24 mouse cellular contexts compared by ENCODE assay signal in the genomic region with DNA sequence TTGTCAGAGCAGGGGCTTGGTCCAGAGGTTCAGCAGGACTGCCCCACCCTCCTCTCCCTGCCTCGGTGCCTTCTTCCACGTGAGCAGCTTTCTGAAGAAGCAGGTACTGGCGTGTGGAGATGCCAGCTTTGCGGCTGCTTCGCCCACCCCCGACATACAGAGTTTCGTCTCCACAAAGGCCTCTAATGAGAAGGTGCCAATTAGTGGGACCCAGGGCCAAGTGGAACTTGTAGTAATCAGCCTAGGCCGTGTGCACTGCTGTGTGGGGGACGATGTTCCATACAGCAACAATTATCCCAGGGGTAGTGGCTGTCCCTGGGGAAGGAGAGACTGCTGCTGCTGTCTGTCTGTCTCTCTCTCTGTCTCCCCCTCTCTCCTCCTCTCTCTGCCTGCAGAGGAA.
A peak's percentile ranks its signal among the peaks of the same experiment; 100 is the strongest.
DNase-seq lines count a peak whose midpoint lies in the region; ATAC-seq and TF ChIP-seq lines count a peak whose summit lies in the region.
"Had no signal": no experiment of that assay in that cellular context is flagged by ENCODE, and none has a peak within 500 bp of the region (broad histone marks: within the 10 kb centered on the region; RNA-seq: fewer than 3 reads in every experiment).

No protein-coding gene starts in this region.

- DNase-seq in embryonic facial prominence, embryonic 14.5 days (ENCODE audit: low spot score): peak; percentile 21
- no peak for DNase-seq in embryonic facial prominence, embryonic 10.5 days (ENCODE audit: low spot score)
- peak; percentile 60 for DNase-seq in forebrain, embryonic 14.5 days (ENCODE audit: low spot score)
- peak; percentile 78 for DNase-seq in brain, embryonic 14.5 days (ENCODE audit: low read depth)
- DNase-seq in retina, postnatal 1 day: peak; percentile 75
- DNase-seq: adrenal gland, adult 8-10 months; adrenal gland, postnatal 14 days; adrenal gland, postnatal 36 days; B cell, adult 2 months; cerebellum, adult 11 months; cerebellum, adult 18-20 months; cerebellum, adult 8-10 months; cerebellum, adult 9-11 months; cerebellum, postnatal 36 days; forebrain, postnatal 0 days had no signal

- no peaks in the 10 kb centered on the region for H3K36me3 ChIP-seq in embryonic facial prominence, embryonic 14.5 days (ENCODE audit: control insufficient read depth, insufficient read depth, low read length)
- H3K36me3 ChIP-seq in embryonic facial prominence, embryonic 10.5 days (replicated peaks): no peaks in the 10 kb centered on the region
- no peaks in the 10 kb centered on the region for H3K36me3 ChIP-seq in forebrain, embryonic 14.5 days (ENCODE audit: control insufficient read depth, insufficient read depth, low read length)
- no peaks in the 10 kb centered on the region for H3K36me3 ChIP-seq in forebrain, embryonic 13.5 days (ENCODE audit: poor library complexity, severe bottlenecking)
- H3K36me3 ChIP-seq in heart, embryonic 12.5 days: no peaks in the 10 kb centered on the region
- H3K36me3 ChIP-seq: embryonic facial prominence, embryonic 13.5 days; forebrain, embryonic 12.5 days; G1E had no signal

- WGBS in embryonic facial prominence, embryonic 14.5 days: 69% methylated on average over 7 of the region's 9 CpGs
- 78% methylated on average over 9 of the region's 9 CpGs for WGBS in embryonic facial prominence, embryonic 10.5 days
- WGBS in forebrain, embryonic 14.5 days: 15% methylated on average over 9 of the region's 9 CpGs
- WGBS in forebrain, embryonic 13.5 days: 36% methylated on average over 9 of the region's 9 CpGs
- WGBS in heart, embryonic 12.5 days: 69% methylated on average over 9 of the region's 9 CpGs

- TF ChIP-seq POLR2A in brain, embryonic 14.5 days (IDR thresholded peaks at IDR 0.05; ENCODE audit: borderline replicate concordance, extremely low read depth, insufficient read depth, insufficient read length, poor library complexity, severe bottlenecking): no peak

- no peak for TF ChIP-seq CTCF in brain, embryonic 14.5 days (IDR thresholded peaks at IDR 0.05; ENCODE audit: borderline replicate concordance, extremely low read depth, insufficient read depth, insufficient read length)

- H3K4me2 ChIP-seq in embryonic facial prominence, embryonic 14.5 days (ENCODE audit: low read depth, low read length): no peak overlapping the region
- H3K4me2 ChIP-seq in forebrain, embryonic 14.5 days (ENCODE audit: low read length): no peak overlapping the region
- H3K4me2 ChIP-seq in forebrain, embryonic 13.5 days: no peak overlapping the region
- H3K4me2 ChIP-seq in heart, embryonic 12.5 days: no peak overlapping the region
- H3K4me2 ChIP-seq: embryonic facial prominence, embryonic 13.5 days; forebrain, embryonic 12.5 days had no signal

- H3K4me1 ChIP-seq in embryonic facial prominence, embryonic 14.5 days (ENCODE audit: control insufficient read depth, insufficient read depth, low read length): no peaks in the 10 kb centered on the region
- peaks cover 7% of the 10 kb centered on the region; the same call in 1 of the 2 replicates for H3K4me1 ChIP-seq in embryonic facial prominence, embryonic 10.5 days
- peaks cover 6% of the 10 kb centered on the region; the same call in 1 of the 2 replicates for H3K4me1 ChIP-seq in forebrain, embryonic 14.5 days (ENCODE audit: control insufficient read depth, insufficient read depth, low read length)
- peaks cover 11% of the 10 kb centered on the region for H3K4me1 ChIP-seq in forebrain, embryonic 13.5 days
- no peaks in the 10 kb centered on the region for H3K4me1 ChIP-seq in heart, embryonic 12.5 days (replicated peaks)
- H3K4me1 ChIP-seq: embryonic facial prominence, embryonic 13.5 days had no signal

- no peak overlapping the region for H3K9ac ChIP-seq in embryonic facial prominence, embryonic 14.5 days (ENCODE audit: low read depth, low read length)
- H3K9ac ChIP-seq in forebrain, embryonic 14.5 days (ENCODE audit: low read length): no peak overlapping the region
- no peak overlapping the region for H3K9ac ChIP-seq in forebrain, embryonic 13.5 days
- no peak overlapping the region for H3K9ac ChIP-seq in heart, embryonic 12.5 days
- H3K9ac ChIP-seq: embryonic facial prominence, embryonic 13.5 days; forebrain, embryonic 12.5 days; forebrain, postnatal 0 days had no signal

- H3K4me3 ChIP-seq in embryonic facial prominence, embryonic 14.5 days (ENCODE audit: low read depth, low read length): no peak overlapping the region
- H3K4me3 ChIP-seq in embryonic facial prominence, embryonic 10.5 days: no peak overlapping the region
- no peak overlapping the region for H3K4me3 ChIP-seq in forebrain, embryonic 14.5 days (ENCODE audit: low read depth, low read length)
- no peak overlapping the region for H3K4me3 ChIP-seq in forebrain, embryonic 13.5 days
- no peak overlapping the region for H3K4me3 ChIP-seq in heart, embryonic 12.5 days
- H3K4me3 ChIP-seq: embryonic facial prominence, embryonic 13.5 days; forebrain, embryonic 12.5 days had no signal

- no peak for ATAC-seq in embryonic facial prominence, embryonic 14.5 days (ENCODE audit: low read depth)
- ATAC-seq in forebrain, embryonic 14.5 days: no peak
- ATAC-seq in forebrain, embryonic 13.5 days: no peak
- no peak for ATAC-seq in heart, embryonic 12.5 days (ENCODE audit: insufficient number of reproducible peaks, low FRiP score)
- ATAC-seq: activated CD4-positive, CD25-positive, alpha-beta regulatory T cell, adult 4 months; CD4-positive, CD25-positive, alpha-beta regulatory T cell, adult 4 months; forebrain, postnatal 0 days; Patski had no signal

- no peak overlapping the region for H3K27ac ChIP-seq in embryonic facial prominence, embryonic 14.5 days (replicated peaks; ENCODE audit: low read depth, low read length)
- H3K27ac ChIP-seq in embryonic facial prominence, embryonic 10.5 days (replicated peaks): no peak overlapping the region
- no peak overlapping the region for H3K27ac ChIP-seq in forebrain, embryonic 14.5 days (ENCODE audit: low read depth, low read length)
- no peak overlapping the region for H3K27ac ChIP-seq in forebrain, embryonic 13.5 days
- H3K27ac ChIP-seq in heart, embryonic 12.5 days (ENCODE audit: poor library complexity, severe bottlenecking): no peak overlapping the region
- H3K27ac ChIP-seq: embryonic facial prominence, embryonic 13.5 days; forebrain, embryonic 12.5 days had no signal

- H3K27me3 ChIP-seq in embryonic facial prominence, embryonic 14.5 days (replicated peaks; ENCODE audit: control insufficient read depth, insufficient read depth, low read length): no peaks in the 10 kb centered on the region
- H3K27me3 ChIP-seq in embryonic facial prominence, embryonic 10.5 days (replicated peaks; ENCODE audit: low read depth, poor library complexity, severe bottlenecking): no peaks in the 10 kb centered on the region
- H3K27me3 ChIP-seq in forebrain, embryonic 14.5 days (replicated peaks; ENCODE audit: control insufficient read depth, insufficient read depth, low read length): no peaks in the 10 kb centered on the region
- H3K27me3 ChIP-seq in forebrain, embryonic 13.5 days: 0 out of 2 replicates have a peak, but pooled peaks cover 3% of the 10 kb centered on the region
- 0 out of 2 replicates have a peak, but pooled peaks cover 6% of the 10 kb centered on the region for H3K27me3 ChIP-seq in heart, embryonic 12.5 days (replicated peaks)
- H3K27me3 ChIP-seq: CH12.LX; embryonic facial prominence, embryonic 13.5 days; forebrain, embryonic 12.5 days; Patski had no signal

- H3K9me3 ChIP-seq in embryonic facial prominence, embryonic 14.5 days (ENCODE audit: control insufficient read depth, low read length): 0 out of 2 replicates have a peak, but pooled peaks cover 3% of the 10 kb centered on the region
- H3K9me3 ChIP-seq in embryonic facial prominence, embryonic 10.5 days: 0 out of 2 replicates have a peak, but pooled peaks cover 4% of the 10 kb centered on the region
- H3K9me3 ChIP-seq in forebrain, embryonic 14.5 days (replicated peaks; ENCODE audit: control insufficient read depth, low read length): no peaks in the 10 kb centered on the region
- H3K9me3 ChIP-seq in forebrain, embryonic 13.5 days (replicated peaks): no peaks in the 10 kb centered on the region
- H3K9me3 ChIP-seq in heart, embryonic 12.5 days (replicated peaks): 0 out of 2 replicates have a peak, but pooled peaks cover 5% of the 10 kb centered on the region
- H3K9me3 ChIP-seq: forebrain, embryonic 12.5 days had no signal
